Mouse (Mus musculus): Measurements from ENCODE around the gene Sult2b1.

DNA sequence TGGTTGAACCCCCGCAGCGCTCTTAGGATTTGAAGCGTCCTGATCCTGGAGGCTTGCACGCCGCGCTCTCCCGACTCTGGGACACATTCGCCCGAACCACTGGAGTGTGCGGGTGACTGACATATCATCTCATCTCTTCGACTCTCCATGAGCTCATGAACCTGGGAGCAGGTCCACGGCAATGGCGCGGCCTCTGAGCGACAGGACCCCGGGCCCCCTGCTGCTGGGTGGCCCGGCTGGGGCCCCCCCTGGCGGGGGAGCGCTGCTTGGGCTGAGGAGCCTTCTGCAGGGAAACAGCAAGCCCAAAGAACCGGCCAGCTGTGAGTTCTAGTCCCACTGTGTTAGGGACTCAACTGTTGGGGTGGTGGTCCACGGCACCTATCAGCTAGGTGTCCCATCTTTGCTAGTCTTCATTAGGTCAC is 79.0 kb downstream of the Sult2b1 start:
- TF ChIP-seq POLR2A (IDR thresholded peaks at IDR 0.05; ENCODE audit: borderline replicate concordance, extremely low read depth, low read depth, low read length) (no peak), CTCF (IDR thresholded peaks at IDR 0.05; ENCODE audit: insufficient read depth, low read length) (no peak)
